Mouse (Mus musculus): ENCODE measurements around the gene Camsap2.

Camsap2 gene

DNA sequence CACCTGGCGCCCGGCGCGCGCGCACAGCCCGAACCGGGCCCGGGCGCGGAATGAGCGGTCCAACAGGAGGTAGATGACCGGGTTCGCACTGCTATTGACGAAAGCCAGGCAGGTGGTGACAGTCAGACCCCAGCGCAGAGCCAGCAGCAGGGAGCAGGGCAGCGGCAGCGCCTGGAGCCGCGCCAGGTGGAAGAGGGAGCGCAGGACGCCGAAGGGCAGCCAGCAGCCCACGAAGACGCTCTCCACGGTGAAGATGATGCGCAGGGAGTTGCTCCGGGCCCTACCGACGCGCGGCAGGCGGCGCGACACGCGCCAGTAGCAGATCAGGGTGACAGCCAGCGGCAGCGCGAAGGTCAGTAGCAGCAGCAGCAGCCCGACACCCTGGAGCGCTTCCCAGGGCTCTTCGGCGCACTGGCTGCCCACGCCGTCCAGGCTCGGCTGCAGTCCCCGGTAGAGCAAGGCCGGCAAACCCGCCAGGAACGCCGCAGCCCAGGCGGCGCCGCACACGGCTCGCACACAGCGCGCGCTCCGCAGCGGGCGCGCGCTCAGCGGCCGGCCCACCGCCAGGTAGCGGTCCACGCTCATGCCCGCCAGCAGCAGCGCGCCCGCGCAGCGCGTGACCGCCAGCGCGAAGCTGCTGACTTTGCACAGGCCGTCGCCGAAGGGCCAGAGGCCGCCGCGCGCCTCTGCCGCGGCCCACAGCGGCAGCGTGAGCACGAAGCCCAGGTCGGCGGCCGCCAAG is 85.8 kb downstream of the Camsap2 start:
- in situ Hi-C loops (cut with MboI, MseI): no loop called here

DNA sequence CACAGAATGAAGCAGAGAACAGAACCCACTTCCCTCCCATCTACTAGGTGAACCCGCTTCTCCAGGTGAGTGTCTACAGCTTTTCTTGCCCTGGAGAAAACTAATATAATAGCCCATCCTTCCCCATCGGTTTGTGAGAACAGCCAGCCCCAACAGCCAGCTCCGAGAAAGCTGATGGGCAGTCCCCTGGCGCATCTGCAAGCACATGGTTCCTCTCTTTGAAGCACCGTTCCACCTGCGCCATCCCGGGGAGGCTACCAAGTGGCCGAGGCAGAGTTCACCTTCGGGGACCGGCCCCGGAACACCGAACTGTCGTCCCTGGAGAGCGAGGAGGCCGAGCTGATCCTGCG is 86.4 kb downstream of the Camsap2 start:
- in situ Hi-C loops (cut with MboI, MseI): no loop called here

GRCm38 (mm10) chr1:136258495-136258894 is 87.4 kb downstream of the Camsap2 start:
- in situ Hi-C loops (cut with MboI, MseI): no loop called here

DNA sequence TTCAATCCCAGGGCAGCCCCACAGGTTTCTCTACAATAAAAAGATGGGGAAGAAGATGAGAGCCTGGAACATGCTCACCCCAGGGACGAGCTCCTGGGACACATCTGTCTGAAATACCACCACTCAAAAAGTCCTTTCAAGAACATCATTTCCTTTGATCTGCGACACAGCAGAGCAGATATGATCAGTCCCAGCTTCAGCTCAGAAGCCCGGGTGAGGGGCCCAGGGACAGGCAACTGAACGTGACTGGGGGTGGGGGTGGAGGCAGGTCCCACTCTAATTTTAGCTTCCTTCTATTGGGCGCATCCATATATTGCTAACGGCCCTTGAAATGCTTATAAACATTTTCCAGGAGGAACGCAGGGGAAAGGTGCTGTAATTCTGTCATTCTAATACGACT is 90.2 kb downstream of the Camsap2 start:
- in situ Hi-C loops (cut with MboI, MseI): no loop called here

- in situ Hi-C loops (cut with MboI, MseI): no loop called here
Measured at GRCm38 (mm10) chr1:136255174-136255573, 90.7 kb downstream of the Camsap2 start.

DNA sequence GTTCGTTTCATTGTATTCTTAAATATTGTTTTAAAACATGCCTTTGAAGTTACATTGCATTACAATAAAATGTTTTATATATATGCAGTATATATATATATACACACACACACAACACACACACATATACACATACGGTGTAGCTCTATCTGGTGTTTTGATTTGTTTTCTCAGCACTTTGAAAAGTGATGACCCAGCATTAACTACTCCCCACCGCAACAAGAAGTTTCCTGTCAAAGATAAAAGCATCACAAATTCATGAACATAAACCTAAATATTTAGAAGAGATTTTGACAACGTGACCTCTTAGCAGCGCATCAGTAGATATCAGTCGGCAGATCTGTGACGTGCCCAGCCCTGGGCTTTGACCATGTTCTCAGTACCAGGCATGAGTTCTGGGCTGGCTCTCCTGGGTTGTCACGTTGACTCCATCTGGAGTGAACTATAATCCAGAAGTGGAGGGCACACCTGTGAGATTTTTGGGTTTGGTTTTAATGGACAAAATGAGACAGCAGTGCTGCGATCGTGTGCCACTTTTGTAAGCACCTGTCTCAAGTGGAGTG is 91.3 kb downstream of the Camsap2 start:
- in situ Hi-C loops (cut with MboI, MseI): no loop called here

DNA sequence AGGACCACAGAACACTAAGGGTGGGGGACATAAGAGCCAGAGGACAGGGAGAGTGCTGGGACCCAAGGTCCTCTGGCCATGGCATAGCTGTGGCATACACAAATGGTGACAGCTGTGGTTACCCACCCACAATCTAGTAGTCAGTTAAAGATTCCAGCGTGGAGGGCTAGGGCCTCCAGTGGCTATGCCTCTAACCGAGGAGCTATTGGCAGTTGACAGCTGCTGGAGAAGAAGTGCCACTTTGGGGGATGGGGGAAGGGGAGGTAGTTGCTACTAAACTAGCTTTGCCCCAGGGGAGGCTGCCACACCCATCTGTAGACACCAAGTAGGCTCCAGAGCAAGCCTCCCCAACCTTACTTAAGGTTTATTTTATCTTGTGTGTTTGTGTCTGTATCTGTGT is 92.4 kb downstream of the Camsap2 start:
- in situ Hi-C loops (cut with MboI, MseI): no loop called here

- in situ Hi-C loops (cut with MboI, MseI): no loop called here
Measured at GRCm38 (mm10) chr1:136249662-136250061, 96.2 kb downstream of the Camsap2 start.

GRCm38 (mm10) chr1:136247393-136247792 is 98.5 kb downstream of the Camsap2 start:
- in situ Hi-C loops (cut with MboI, MseI): no loop called here

DNA sequence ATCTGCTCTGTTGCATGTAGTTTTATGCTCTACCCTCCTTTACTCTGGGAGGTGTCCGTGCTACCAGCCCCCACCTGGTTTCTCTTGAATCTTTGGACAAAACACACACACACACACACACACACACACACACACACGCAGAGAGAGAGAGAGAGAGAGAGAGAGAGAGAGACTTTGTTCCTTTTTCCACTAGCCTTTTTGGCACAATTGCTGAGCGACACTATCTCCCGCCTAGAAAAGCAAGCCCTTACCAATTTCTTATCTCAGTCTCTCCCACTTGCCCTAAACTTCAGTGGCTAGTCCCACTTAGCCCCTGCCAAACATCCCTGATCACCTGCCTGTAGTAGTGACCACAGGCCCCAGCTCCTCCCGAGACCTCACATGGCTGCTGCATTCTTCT is 101.4 kb downstream of the Camsap2 start:
- in situ Hi-C loops (cut with MboI, MseI): no loop called here

GRCm38 (mm10) chr1:136241801-136242200 is 104.1 kb downstream of the Camsap2 start:
- in situ Hi-C loops (cut with MboI, MseI): no loop called here

- in situ Hi-C loops (cut with MboI, MseI): no loop called here
Measured at GRCm38 (mm10) chr1:136238495-136238894, 107.4 kb downstream of the Camsap2 start.

DNA sequence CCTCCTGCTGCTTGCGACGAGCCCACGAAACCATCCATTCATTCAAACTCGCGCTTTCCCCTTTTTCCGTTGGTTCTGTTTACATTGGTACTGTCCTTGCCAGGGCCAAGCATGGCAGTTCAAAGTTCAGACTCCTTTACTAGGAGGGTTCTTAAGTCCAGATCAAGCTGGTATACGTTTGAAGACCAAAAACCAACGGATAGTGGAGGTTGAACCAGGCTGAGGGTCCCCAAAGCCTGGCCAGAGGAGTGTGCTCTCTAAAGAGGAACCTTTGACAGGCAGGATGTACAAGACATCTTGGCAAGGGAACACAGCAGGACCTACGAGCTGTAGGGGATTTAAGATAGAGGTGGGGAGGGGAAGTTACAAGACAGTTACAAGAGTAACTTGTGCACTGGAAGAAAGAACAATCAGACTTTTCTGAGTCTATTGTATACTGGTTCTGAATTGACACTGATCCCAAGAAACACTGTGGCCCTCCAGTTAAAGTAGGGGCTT is 111.3 kb downstream of the Camsap2 start:
- in situ Hi-C loops (cut with MboI, MseI): no loop called here

DNA sequence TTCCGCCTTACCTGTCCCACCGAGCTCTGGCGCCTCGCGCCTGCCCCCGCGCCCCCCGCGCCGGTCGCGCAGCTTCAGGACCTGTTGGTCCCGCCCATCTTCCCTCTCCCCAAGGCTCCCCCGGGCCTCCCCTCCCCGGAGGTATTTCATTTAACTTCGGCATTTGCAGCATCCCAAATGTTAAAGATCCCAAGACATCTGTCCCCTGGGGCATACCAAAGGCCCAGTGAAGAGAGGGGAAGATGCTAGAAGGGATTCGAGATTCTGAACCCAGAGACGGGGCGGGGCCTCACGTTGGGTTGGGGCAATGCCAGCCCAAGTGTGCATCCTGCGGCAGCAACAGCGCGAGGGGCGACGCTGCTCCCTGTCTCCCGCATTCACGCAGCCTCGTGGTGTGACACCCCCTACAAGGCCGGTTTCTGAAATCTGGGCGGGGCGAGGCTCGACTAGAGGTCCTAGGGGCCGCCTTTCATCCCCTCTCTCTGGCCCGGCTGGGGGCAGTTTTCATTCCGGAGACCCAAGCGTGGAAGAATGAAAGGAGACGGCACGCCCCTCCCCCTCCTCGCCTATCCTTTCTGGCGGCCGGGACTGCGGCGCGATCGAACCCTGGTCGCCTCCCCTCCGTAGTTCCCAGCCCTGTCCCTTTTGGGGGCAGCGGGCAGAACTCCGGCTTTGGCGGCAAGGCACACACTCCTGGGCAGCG is 111.9 kb downstream of the Camsap2 start, which contains the start of gene Inava:
Inava (minus strand) TSS at position 373 of the 703 bp plus-strand sequence.
- in situ Hi-C loops (cut with MboI, MseI): no loop called here

DNA sequence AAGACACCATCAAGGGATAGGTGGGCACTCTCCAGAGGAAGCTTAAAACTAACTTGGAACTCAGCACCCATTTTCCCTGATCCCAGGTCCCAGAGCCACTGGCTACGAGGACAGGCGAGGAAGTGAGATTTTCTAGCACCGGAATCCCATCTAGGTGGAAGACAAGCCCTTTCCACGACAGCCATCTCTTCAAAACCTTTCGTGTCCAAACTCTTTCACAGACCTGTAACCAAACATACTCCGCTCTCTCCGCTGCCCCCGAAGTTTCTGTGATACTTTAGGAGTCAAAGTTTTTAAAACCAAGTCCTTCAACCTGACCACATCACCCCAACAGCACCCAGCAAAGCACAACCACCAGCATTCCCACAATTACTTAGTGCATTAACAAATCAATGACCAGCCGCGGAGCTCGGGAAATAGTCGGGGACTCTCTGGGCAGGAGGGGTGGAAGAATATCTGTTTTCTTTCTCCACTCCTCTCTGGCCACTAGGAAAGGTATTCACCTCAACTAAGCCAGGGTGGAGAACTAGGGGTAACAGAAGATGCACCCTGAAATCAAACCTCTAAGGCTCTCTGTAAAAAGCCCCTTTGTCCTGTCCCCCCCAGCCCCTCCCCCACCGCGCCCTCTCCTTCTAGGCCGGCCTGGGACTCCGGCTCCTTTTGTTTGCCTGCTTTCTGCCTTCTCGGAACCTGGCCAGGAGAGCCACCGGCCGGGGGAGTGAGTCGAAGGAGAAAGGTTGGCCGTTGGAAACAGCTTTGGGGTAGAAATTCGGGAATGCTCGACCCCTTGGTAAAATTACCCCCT is 112.7 kb downstream of the Camsap2 start:
- in situ Hi-C loops (cut with MboI, MseI): no loop called here

- in situ Hi-C loops (cut with MboI, MseI): no loop called here
Measured at GRCm38 (mm10) chr1:136232285-136232926, 113.5 kb downstream of the Camsap2 start.

- in situ Hi-C loops (cut with MboI, MseI): no loop called here
Measured at GRCm38 (mm10) chr1:136231596-136231995, 114.3 kb downstream of the Camsap2 start.

DNA sequence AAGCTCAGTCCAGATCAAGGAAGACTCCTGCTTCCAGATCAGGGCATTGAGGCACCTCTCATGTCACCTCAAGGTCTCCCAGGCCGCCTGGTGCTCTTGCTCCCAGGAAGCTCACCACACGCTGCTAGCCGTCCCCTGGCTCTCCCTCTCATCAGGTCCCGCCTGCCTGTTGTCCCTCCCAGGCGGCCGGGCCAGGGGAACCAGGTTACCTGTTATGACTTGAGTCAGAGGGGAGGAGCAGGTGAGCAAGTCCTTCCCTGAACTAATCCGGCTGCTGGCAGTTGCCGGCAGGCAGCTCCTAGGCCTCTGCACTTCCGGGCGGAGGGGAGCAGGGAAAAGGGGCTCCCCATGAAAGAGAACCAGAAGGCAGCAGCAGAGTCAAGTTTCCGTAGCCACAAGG is 115.7 kb downstream of the Camsap2 start:
- in situ Hi-C loops (cut with MboI, MseI): no loop called here

- in situ Hi-C loops (cut with MboI, MseI): no loop called here
Measured at GRCm38 (mm10) chr1:136229040-136229373, 116.9 kb downstream of the Camsap2 start.

DNA sequence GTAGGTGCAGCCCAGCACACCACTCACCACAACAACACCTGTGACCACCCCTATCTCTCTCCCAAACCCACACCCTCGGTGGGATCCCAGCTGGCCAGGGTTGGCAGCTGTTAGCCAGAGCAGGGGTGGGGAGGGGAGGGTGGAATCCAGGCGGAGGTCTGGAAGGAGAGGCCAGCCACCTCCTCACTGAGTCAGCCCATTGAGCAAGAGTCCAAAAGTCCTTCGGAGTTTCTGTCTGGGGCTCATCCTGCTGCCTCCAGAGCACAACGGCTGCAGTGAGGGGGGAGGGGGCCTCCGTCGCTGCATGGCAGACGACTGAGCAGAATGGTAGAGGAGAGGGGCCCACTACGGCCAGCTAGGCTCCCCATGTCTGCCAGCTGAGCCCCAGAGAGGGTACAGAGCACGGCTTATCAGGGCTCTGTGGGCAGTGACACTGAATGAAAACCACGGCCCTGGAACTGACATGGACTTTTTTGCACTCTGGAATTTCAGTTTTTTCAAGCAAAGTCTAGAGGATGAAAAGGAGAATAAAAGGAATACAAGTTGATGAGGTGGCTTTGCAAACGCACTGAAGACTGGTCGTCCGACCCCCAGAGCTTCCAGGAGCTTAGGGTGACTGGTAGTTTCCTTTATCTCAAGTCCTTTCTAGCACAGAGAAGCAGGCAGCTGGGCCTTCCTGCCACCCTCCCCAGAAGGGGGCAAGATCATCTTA is 117.4 kb downstream of the Camsap2 start:
- in situ Hi-C loops (cut with MboI, MseI): no loop called here

DNA sequence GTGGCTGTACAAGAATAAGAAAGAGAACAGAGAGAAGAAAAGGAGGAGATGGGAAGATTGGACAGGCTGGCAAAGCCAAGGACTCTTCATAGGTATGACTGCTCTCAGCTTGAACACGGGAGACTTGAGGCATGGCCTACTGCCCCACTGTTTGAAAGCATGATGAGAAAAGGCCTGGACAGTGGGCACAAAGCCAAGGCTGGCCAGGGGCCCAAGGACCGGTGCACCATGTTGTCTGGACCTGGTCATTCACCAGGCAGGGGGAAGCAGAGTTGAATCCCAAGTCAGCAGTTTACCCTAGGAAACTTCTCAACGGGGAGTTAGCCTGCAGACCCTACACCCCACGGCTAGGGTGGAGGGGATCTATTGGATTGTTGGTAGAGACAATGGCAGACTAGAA is 118.0 kb downstream of the Camsap2 start:
- in situ Hi-C loops (cut with MboI, MseI): no loop called here
